Mouse (Mus musculus): ENCODE measurements around the gene Tnf.

Tnf gene

DNA sequence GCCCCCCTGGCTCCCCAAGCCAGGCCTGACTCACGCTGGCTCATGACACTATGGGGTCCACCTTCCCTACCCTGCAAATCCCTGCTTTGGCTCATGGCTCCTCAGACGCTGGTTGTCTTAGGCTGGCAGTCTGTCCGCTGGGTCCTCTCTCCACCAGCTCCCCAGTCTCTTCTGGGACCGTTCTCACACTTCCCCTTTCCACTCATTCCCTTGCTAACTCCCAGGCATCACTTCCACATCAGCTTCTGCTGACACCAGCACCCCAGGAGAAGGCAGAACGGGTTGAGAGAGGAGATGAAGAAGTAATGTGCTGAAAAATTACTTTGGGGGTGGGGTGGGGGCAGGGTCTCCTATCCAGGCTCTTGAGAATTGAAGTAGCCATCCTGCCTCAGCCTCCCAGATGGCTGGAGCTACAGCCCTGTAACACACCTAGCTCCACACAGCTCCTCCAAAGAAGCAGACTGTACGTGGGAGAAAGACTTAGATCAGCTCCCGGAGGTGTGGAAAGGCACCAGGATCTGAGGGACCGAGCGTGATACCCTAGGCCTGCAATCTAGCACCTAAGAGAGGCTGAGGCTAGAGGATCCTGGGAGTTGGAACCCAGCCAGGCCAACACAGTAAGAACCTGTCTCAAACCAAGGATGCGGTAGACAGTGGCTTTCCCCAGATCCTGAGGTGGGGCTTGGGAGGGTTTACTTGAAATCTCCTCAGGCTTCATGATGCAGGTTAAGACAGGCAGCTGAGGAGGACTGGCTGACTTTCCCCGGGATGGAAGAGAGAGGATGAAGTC, 29.2 kb downstream of the Tnf start:
- DNase-seq, result no peak

DNA sequence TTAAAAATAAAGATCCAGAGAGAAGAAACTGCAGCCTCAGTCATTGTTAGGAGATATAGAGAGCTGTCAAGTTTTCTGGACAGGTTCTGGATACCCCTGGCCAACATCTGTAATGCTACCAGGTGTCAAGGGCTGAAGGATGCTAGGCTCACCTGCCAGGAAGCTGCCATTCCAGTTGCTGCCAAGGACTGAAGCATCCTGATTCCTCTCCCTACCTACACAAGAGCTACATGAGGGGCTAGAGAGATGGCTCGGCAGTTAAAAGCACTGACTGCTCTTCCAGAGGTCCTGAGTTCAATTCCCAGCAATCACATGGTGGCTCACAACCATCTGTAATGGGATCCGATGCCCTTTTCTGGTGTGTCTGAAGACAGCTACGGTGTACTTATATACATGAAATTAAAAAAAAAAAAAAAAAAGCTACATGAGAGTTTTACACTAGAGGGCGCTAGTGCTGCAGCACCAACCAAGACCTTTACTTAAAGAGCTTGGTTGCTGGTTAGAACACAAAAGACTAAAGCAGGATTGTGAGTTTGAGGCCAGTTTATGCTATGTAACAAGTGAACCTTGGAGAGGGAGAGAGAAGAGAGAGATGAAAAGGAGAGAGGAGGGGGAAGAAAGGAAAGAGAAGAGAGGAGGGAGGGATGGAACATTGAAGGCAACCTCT, 33.1 kb downstream of the Tnf start:
- DNase-seq, result peak; percentile 87

DNA sequence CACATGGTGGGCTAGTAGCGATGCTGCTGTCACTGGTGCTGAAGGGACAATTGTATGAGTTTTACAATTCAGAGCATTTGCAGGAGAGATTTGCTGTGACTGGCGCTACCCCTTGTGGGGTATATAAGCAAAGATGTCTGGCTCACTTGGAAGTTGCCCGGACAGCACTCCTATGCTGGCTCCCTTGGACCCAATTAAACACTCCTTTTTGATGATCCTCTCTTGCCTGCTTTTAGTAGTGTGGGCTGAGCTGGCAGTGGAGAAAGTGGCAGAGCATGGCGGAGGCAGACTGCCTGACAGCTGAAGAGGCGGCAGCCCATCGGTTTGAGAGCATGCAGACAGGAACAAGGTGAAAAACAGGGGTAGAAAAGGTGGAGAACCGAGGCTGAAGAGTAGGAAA, 34.0 kb downstream of the Tnf start:
- no peak for DNase-seq

DNA sequence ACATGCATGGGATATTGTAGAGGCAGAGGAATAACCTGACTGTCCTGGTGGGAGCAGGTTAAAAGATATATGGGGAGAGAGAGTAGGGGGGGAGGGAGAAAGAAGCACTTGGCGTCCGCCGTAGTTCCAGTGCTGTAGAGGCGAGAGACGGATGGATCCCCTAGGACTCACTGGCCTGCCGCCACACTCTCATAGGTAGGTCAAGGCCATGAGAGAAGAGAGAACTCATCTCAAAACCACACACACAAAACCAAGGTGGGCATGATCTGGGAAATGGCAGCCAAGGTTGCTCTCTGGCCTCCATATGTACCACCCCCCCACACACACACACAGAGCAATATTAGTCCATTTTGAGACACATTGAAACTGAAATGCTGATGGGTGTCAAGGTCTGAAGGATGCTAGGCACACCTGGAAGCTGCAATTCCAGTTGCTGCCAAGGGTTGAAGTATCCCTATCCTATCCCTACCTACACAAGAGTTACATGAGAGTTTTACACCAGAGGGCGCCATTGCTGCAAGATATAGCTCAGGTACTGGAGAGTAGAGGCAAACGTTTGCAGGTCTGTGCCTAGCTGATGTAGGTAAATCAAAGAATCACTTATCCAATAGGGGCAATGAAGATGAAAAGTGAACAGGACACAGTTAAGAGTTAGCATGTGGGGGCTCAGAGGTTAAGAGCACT, 35.3 kb downstream of the Tnf start:
- peak; percentile 82 for DNase-seq

DNA sequence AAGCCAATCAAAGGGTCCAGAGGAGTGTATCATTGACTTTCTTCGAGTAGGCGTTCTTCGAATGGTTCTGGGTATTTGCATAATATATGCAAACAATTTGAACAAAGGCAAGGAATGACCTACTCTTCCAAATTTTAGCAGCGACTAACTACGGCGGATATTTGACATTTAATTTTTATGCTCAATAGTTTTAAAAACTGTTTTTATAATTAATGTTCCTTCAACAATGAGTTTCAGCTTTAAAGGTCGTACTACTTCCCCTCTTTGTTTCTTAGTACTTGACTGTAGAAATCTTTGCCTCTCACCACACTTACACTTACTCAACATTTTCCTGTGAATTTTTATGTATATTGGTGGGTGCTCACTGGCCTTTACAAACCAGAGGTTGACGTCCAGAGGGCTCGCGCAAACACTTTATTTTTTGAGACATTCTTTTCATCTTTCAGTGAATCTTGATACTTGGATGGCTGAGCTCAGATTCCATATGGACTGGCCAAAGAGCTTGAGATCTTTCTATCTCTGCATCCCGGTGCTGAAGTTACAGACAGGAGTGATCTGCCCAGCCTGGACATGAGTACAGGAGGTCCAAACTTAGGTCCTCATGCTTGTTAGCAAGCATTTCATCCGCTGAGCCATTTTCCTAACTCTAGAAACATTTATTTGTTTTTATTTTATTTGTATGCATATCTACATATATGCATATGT, 36.2 kb downstream of the Tnf start:
- DNase-seq, result no peak

DNA sequence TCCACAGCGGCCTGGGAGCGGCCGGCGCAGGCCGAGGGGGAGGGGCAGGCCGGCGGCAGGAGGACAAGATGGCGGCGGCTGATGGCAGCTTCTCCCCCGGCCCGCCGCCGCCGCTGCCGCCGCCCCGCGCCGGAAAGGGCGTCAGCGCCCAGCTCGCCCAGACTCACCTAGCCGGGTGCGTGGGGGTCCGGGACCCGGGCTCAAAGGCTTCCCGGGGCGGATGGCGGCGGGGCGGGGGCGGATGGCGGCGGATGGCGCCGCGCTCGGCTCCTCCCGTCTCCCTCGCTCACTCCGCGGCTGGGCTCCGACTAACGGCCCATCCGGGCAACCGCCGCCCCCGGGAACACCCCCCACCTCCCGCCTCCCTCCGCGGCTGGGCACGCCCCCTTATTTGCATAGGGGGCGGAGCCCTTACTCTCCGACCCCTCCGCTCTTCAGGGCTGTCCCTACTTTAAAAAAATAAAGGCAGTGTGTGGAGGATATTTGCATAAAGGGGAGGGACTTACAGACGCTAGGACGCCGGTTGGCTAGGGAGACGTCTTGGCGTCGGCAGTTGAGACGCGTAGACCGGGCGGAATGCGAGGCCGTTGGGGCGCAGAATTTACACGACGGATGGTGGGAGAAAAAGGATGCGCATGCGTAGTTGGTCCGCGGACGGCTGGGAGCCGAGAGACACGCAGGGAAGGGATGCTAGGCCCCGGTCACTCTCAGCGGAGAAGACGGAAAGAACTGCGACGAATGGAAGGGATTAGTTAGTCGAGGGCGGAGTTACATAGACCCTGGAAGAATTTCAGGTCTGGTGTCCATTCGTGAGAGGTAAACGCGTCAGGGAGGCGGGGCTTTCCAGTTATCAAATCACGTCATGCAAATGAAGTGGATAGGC, 37.0 kb downstream of the Tnf start, which contains the start of gene Prrc2a:
TSS of gene Prrc2a (minus strand) at position 330 of the 883 bp plus-strand sequence.
- peak; percentile 100 for DNase-seq

DNA sequence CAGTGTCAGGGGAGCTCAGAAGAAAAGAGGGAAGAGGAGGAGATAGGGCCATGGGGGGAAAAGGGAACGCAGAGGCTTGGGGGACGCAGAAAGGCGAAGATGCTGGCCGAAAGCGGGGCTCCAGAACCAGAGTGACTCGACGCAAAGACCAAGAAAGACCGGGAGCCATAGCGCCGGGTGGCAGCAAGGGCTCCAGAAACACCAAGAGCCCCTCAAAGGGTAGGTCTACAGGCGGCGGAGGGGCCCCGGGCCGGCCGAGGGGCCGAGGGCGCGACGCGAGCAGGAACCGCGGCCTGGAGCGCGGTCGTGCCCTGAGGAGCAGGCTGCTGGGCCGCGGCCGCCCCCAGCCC, 37.6 kb downstream of the Tnf start:
- no peak for DNase-seq

DNA sequence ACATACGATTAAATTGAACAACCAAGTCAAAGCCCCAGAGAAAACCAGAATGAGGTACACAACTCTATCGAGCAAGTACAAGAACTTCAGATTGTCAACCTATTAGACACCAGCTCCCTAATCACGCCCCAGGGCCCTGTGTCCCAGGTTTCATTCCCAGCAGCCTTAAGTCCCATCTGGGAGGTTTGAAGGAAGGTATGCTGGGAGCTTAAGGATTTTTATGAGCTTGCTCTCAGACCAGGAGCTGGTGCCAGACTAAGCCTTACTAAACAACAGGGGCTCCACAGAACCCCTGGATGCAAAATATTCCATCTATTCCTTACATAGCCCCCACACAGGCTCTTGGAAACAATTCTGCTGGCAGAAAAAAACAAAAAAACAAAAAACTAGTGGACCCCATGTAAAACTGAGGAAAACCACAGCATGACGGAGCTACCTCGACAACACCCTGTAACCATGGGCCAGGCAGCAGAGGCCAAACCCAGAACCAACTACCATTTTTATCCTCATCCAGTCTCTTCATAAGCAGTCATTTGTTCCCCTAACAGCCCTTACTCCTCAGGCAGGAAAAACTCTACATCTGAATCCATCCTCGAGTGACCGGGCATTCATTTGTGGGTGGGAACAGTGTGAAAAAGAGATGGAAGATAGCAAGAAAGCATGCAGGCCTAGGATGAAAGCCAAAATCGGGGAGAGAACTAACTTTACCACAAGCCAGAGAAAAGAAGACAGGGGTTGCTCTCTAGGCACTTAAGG, 38.3 kb downstream of the Tnf start:
- DNase-seq, result no peak

DNA sequence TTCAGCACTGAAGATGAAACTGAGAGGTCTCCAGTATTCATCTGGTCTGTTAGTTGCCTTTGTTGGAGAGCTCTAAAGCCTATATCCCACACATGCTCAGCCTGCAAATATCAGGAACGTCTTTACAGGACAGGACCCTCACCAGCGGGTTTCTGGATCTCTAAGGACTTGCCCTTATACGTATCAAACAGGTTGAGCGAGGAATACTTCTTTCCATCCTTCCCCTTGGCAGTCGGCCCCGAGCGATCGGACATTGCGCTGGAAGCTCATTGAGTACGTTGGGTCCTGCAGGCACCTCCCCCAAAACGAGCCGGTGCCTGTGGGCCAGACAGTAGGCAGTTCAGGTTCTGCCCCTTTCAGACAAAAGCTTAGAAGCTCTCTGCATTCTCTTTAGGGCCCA, 39.1 kb downstream of the Tnf start:
- no peak for DNase-seq

DNA sequence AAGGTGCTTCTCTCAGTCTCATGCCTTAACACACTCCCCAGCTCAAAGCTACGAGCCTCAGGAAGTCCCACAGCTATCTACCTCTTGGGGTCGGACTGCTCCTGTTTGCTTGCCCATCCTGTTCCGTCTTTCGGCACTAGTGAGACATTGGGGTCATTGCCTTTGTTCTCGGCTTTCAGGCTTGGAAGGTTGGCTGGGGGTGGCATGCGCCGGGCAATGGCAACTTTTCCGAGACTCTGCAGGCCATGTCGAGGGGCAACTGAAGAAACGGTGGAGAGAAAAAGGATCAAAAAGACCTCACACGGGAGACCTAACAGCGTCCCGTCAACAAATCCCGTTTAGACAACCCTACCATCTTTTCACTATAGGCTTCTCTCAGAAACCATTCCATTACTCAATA, 39.7 kb downstream of the Tnf start:
- DNase-seq, result no peak

DNA sequence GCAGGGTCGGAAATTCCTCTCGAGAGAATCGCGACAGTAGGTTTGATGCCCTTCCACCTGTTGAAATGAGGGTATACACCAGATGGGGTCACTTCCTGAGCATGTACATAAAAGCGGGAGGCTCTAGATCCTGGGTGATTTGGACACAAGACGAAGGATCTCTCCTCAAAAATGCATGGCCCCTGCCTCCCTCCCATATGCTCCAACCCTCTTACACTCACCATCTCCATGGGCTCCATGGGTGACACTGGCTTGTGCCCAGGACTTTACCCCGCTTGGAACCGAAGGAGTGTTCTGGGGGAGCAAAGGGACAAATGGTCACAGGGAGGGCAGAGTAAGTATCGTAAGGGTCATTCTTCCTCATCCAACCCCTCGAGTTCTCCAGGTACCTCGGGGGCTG, 40.4 kb downstream of the Tnf start:
- no peak for DNase-seq

DNA sequence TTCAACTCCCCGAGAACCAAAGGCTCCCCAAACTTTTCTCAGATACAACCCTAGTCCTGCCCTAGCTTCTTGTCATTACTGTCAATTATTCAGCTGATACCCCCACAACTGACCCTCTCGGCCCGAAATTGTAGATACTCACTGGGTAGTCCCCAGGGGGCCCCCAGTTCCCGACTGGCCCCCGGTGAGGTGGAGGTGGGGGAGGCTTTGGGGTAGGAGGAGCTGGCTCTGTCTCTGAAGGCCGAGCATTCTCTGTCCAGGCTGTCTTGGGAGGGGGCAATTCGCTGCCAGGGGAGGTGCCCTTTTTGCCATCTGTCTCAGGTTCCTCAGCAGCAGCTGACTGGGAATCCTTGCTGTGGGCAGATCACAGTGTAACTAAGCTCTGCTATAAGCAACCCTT, 42.2 kb downstream of the Tnf start:
- no peak for DNase-seq

DNA sequence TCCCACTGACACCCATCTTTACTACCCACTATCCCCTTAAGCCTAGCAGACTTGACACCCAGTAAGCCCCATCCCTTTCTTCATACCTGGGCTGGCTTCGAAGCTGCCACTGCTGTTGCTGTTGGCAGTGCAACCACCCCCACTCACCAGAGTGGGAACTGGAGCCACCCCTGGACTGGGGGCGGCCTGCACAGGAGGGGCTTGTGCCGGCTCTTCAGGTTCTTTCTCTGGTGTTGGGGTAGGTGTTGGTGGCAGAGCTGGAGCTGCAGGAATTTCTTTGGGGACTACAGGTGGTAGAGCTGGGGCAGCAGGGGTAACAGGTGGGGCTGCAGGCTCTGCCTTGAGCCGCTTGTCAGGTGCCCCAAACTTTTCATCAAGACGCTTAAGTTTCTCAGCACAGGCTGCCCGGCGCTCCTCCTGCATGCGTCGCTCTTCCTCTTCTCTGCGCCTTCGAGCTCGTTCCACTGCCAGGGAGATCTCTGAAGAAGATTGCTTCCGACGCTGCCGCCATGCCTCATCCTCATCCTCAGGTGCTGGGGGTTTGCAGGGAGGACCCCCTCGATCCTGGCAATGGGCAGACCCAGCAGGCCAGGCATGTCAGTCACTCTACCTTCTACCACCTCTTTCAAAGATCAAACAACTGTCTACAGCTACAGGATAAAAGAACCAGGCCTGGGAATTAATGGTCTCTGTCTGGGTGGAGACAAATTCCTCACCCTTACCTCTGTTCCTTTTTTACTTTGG, 42.8 kb downstream of the Tnf start:
- no peak for DNase-seq

DNA sequence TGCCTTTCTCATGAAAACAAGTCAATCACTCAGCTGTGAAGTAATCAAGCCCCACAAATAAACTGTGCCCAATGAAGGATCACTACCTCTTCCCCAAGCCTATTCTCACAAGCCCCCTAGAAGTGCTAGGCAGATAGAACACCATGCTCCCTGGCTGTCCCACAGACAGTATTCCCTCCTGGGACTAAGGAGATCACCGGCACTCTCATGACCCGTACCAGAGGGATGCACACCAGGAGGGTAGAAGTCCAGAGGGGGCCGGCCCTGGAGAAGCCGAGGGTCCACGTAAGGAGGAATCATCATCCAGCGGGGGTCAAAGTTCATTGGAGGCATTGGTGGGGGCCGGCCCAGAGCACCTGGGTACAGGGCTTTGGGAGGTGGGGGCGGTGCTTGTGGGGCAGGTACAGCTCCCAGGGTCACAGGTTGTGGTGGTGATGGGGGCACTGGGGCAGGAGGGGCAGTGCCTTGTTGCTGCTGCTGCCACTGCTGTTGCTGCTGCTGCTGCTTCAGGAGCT, 44.1 kb downstream of the Tnf start:
- DNase-seq, result no peak

DNA sequence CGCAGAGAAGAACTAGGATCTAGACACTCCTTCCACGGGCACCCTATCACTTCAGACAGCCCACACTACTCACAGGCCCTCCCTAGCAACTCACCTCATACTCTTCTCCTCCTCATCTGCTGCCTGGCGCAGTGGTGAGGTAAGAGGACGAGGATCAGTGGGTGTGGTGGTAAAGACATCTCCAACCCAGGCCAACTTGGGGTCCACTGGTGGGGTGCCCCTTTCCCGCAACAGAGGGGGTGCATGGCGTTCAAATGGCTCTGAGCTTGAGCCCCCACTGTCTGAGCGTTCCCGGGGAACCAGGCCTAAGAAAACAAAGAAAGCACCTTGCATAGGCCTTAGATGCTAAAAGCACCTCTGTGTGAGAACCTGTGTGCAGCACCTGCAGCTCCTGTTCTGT, 44.6 kb downstream of the Tnf start:
- no peak for DNase-seq

DNA sequence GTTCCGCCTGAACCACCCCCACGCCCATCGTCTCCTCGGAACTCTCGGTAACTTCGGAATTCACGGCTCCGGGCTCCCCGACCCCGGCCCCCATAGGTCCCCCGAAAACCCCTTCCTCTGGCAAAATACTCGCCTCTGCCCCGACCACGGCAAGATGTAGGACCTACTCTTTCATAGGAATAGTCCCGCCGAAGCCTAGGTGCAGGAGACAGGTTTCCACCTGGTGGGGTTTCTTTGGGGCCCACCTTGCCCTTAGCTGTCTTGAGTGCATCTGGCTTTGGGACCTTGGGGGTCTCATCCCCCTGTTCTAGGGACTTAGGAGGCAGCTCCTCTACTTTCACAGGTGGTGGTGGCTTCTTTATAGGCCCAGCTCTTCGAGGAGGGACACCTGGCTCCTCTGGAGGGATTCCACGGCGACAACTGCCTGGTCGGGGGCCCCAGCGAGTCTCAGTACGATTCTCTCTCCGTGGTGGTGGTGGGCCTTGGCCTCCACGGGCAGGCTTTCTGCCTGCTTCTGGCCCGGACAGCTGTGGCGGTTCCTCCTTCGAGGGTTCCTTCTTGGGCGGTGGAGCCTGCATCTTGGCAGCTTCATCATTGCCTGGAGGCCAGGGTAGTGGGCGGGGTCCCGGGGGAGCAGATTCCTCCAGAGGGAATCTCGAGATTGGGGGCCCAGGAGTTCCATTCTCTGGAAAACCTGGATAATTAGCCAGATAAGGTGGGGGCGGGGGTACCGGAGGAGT, 45.2 kb downstream of the Tnf start:
- DNase-seq, result no peak

DNA sequence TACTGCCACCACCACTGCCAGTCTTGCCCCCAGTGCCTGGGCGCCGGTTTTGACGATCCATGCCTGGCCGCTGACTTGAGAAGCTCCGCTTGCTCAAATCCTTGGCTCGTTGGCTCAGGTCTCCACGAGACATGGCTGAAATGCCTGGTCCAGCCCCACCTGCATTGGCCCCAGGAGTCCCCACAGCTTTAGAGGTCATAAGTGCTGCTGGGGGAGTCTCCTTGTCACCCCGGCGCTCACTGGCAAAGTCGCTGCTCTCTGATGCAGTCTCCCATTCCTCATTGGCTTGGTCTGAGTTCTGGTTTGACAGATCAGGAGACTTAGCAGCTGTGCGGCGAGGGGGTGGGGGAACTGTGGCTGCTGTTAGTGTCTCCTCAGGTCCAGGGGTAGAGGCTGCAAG, 46.4 kb downstream of the Tnf start:
- no peak for DNase-seq

DNA sequence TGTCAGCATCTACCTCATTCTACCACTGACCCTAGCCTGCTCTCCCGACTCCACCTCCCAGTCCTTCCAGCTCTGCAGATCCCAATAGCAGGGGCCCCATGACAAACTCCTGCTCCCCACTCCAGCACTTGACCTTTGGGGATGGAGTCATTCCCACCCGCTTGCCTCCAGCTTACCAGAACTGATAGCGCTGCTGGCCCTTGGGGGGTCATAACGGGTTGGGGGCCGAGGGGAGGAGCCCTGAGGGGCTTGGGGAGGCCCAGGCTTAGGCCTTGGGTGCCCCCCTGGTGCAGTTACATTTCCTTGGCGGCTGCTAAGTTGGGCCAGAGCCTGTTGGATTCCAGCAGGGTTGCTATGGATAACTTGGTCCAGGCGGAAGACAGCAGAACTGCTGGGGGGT, 47.2 kb downstream of the Tnf start:
- no peak for DNase-seq

DNA sequence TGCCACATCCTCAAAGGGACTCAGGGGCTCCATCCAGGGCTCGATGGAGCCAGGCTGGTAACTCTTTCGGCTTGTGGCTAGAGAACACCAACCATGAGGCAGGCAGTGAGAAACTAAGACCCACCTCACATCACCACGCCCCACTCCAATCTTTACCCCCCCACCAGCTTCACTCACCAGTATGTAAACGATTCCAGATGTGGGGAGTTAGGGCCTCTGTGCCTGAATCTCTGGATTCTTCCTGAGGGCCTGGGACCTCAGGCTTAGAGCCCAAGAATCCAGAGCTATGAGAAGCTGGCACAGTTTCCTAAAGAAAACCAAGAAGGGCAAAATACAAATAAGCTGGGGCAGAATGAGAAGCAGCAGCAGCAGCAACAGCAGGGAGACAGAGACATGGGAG, 47.9 kb downstream of the Tnf start:
- no peak for DNase-seq

DNA sequence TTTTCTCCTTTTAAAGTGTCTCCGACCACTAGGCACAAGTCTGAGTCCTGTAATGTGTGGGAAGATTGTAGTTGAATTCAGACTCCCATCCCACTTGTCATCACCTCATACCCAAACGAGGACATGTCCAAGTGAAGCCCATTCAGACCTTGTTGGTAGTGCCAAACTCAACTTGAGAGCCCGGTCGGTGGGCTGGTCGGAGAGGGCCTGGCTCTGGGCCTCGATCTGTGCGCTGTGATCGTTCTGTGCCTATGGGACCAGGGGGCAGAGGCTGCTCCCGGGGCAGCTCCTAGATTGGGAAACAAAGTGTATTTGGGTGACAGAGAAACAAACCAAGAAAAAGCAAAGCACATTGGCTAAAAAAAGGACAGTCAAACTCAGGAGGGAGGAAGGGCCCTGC, 48.7 kb downstream of the Tnf start:
- no peak for DNase-seq
